Mouse (Mus musculus) bone marrow, adult 2 months (tissue): Measurements from ENCODE around the gene Krtap5-4.

Source experiments
- CTCF ChIP-seq: fragments of 200-500 bp; IDR thresholded peaks from 2 replicates; pipeline ENCODE4 v1.5.1; 2011; ENCODE audit warnings: low read length, control low read depth; ENCODE audit not compliant: control insufficient read depth, insufficient read depth
- POLR2A ChIP-seq: fragments of 200-500 bp; IDR thresholded peaks from 2 replicates; pipeline ENCODE4 v1.6.1; 2011; ENCODE audit warnings: low read depth, mild to moderate bottlenecking, control low read depth, low read length, borderline replicate concordance; ENCODE audit not compliant: control insufficient read depth

DNA sequence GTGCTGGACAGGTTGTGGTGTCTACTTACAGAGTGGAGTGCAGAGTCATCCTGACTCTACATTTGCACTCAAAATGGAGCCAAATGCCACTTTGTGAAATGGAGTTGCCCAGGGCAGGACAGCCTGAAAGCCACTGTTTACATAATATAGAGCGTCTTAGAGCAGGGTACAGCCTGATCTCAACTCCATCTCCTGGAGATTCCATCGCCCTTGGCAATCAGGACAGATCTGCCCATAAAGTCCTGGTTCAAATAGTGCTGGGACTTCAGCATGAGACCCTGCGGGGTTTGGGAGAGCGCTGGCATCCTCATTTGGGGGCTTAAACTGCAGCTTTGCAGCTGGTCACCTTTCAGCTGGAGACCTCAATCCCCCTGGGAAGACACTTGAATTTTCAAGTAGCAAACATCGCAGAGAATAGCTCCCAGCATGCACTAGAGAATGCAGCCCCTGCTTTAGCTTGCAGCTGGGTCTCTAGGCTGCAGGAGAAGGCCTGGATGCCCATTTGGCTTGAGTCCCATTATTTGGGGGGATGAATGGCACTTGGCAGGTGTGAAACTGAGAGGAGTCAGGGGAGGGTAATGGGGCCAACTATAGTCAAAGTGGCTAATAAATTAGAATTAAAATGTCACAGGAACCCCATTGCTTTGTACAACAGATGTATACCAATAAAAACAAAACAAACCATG lies 11.4 kb downstream of the Krtap5-4 start:
- TF ChIP-seq POLR2A: no peak
- no peak for TF ChIP-seq CTCF
